Mouse (Mus musculus) forebrain, embryonic 13.5 days (tissue): ENCODE data around the gene Exoc2. TPM values are rescaled to one million over a fixed set of nuclear protein-coding genes. Genes with fewer than 3 reads are reported as not detected.
A peak's percentile ranks its signal among the peaks of the same experiment; 100 is the strongest.

Experiments
- ATAC-seq: fragments of 200-750 bp; cut with Nextera tagmentation; 2 replicates; pipeline ENCODE4 v1.8.0; 2017
- H3K27ac ChIP-seq: fragments of 300-500 bp; sonication (generic); 2 replicates; pipeline ENCODE4 v1.5.1; 2015; ENCODE audit warnings: inconsistent platforms, mild to moderate bottlenecking, moderate library complexity
- H3K27me3 ChIP-seq: fragments of 300-500 bp; sonication (generic); 2 replicates; pipeline ENCODE4 v1.6.1; 2015; ENCODE audit warnings: mild to moderate bottlenecking, inconsistent platforms
- H3K36me3 ChIP-seq: fragments of 300-500 bp; sonication (generic); 2 replicates; pipeline ENCODE4 v1.6.1; 2015; ENCODE audit warnings: mild to moderate bottlenecking, inconsistent platforms; ENCODE audit not compliant: poor library complexity, severe bottlenecking
- H3K4me1 ChIP-seq: fragments of 300-500 bp; sonication (generic); 2 replicates; pipeline ENCODE4 v1.6.1; 2015; ENCODE audit warnings: inconsistent platforms
- H3K4me2 ChIP-seq: fragments of 300-500 bp; sonication (generic); 2 replicates; pipeline ENCODE4 v1.6.1; 2015; ENCODE audit warnings: inconsistent platforms, mild to moderate bottlenecking, moderate library complexity
- H3K4me3 ChIP-seq: fragments of 300-500 bp; sonication (generic); 2 replicates; pipeline ENCODE4 v1.5.1; 2015; ENCODE audit warnings: mild to moderate bottlenecking, inconsistent platforms
- H3K9ac ChIP-seq: fragments of 300-500 bp; sonication (generic); 2 replicates; pipeline ENCODE4 v1.6.1; 2015; ENCODE audit warnings: mild to moderate bottlenecking, inconsistent platforms
- H3K9me3 ChIP-seq: fragments of 300-500 bp; sonication (generic); replicated peaks from 2 replicates; pipeline ENCODE4 v1.6.1; 2016; ENCODE audit warnings: inconsistent platforms
- WGBS: fragments of 180-500 bp; shearing (Covaris S2); methylation state at CpG from one replicate; pipeline ENCODE4 v1.1.7; 2015; 5-methylcytosine and 5-hydroxymethylcytosine counted together
- polyA plus RNA-seq: library from polyadenylated mRNA; unstranded; fragments of >200 nt; fragmentation: Nextera tagmentation; extraction: Ambion mirVana; gene quantifications from 2 replicates; pipeline ENCODE4 v1.2.1, GENCODE M21; 2015

Gene Exoc2
- polyA plus RNA-seq, 1 experiment from 2014 or later = 40.8 TPM

GRCm38 (mm10) chr13:30989710-30990109 is 15.8 kb upstream of the Exoc2 start:
- 89% methylated on average over 10 of the region's 10 CpGs for WGBS

GRCm38 (mm10) chr13:30987686-30988085 is 13.8 kb upstream of the Exoc2 start:
- ATAC-seq = no peak
- no peak overlapping the region for H3K4me3 ChIP-seq
- WGBS = 89% methylated on average over 2 of the region's 2 CpGs
- H3K27ac ChIP-seq = no peak overlapping the region
- H3K4me1 ChIP-seq = peaks cover 8% of the 10 kb centered on the region
- no peak overlapping the region for H3K9ac ChIP-seq
- H3K9me3 ChIP-seq = no peaks in the 10 kb centered on the region
- no peak overlapping the region for H3K4me2 ChIP-seq
- no peaks in the 10 kb centered on the region for H3K36me3 ChIP-seq
- peaks cover 22% of the 10 kb centered on the region for H3K27me3 ChIP-seq

More at GRCm38 (mm10) chr13:30989710-30990109, 15.8 kb upstream of the Exoc2 start:
- Histone ChIP-seq H3K4me1 (peaks cover 8% of the 10 kb centered on the region), H3K27me3 (peaks cover 21% of the 10 kb centered on the region), H3K36me3 (no peaks in the 10 kb centered on the region), H3K9me3 (no peaks in the 10 kb centered on the region), H3K4me3 (no peak overlapping the region), H3K4me2 (no peak overlapping the region), H3K9ac (no peak overlapping the region), H3K27ac (no peak overlapping the region)
- ATAC-seq = no peak

GRCm38 (mm10) chr13:30986934-30987455 is 13.1 kb upstream of the Exoc2 start:
- H3K36me3 ChIP-seq = no peaks in the 10 kb centered on the region
- no peaks in the 10 kb centered on the region for H3K9me3 ChIP-seq
- no peak overlapping the region for H3K4me2 ChIP-seq
- H3K27ac ChIP-seq = no peak overlapping the region
- peaks cover 8% of the 10 kb centered on the region for H3K4me1 ChIP-seq
- no peak overlapping the region for H3K4me3 ChIP-seq
- ATAC-seq = no peak
- no peak overlapping the region for H3K9ac ChIP-seq
- 66% methylated on average over 10 of the region's 10 CpGs for WGBS
- H3K27me3 ChIP-seq = peaks cover 22% of the 10 kb centered on the region

- Histone ChIP-seq H3K27ac (no peak overlapping the region), H3K4me2 (peak overlapping the region; percentile 67), H3K4me3 (peak overlapping the region; percentile 33), H3K9ac (peak overlapping the region; percentile 58), H3K36me3 (no peaks in the 10 kb centered on the region), H3K27me3 (peaks cover 22% of the 10 kb centered on the region), H3K9me3 (no peaks in the 10 kb centered on the region), H3K4me1 (peaks cover 8% of the 10 kb centered on the region)
- WGBS = 19% methylated on average over 27 of the region's 27 CpGs
- peak; percentile 86 for ATAC-seq
Measured at GRCm38 (mm10) chr13:30985598-30986466, 11.9 kb upstream of the Exoc2 start.

- Histone ChIP-seq H3K9ac (peak overlapping the region; percentile 58), H3K27ac (no peak overlapping the region), H3K4me2 (peak overlapping the region; percentile 67), H3K9me3 (no peaks in the 10 kb centered on the region), H3K4me3 (peak overlapping the region; percentile 33), H3K4me1 (peaks cover 8% of the 10 kb centered on the region), H3K36me3 (no peaks in the 10 kb centered on the region), H3K27me3 (peaks cover 22% of the 10 kb centered on the region)
- no peak for ATAC-seq
- whole genome bisulfite sequencing = 18% methylated on average over 13 of the region's 13 CpGs
Measured at GRCm38 (mm10) chr13:30985275-30985597, 11.3 kb upstream of the Exoc2 start.

GRCm38 (mm10) chr13:30981666-30982065 is 7.8 kb upstream of the Exoc2 start:
- no peaks in the 10 kb centered on the region for H3K36me3 ChIP-seq
- peaks cover 14% of the 10 kb centered on the region for H3K27me3 ChIP-seq
- peaks cover 8% of the 10 kb centered on the region for H3K4me1 ChIP-seq
- H3K9me3 ChIP-seq = no peaks in the 10 kb centered on the region
- WGBS = 79% methylated on average over 1 of the region's 1 CpGs
- no peak overlapping the region for H3K27ac ChIP-seq
- H3K4me2 ChIP-seq = no peak overlapping the region
- no peak overlapping the region for H3K9ac ChIP-seq
- H3K4me3 ChIP-seq = no peak overlapping the region
- ATAC-seq = no peak

- Histone ChIP-seq H3K9ac (no peak overlapping the region), H3K27ac (no peak overlapping the region), H3K4me3 (no peak overlapping the region), H3K9me3 (no peaks in the 10 kb centered on the region), H3K4me2 (no peak overlapping the region), H3K27me3 (no peaks in the 10 kb centered on the region), H3K36me3 (no peaks in the 10 kb centered on the region), H3K4me1 (peaks cover 5% of the 10 kb centered on the region; the same call in 1 of the 2 replicates)
- 29% methylated on average over 4 of the region's 4 CpGs for WGBS
- ATAC-seq = peak; percentile 22
Measured at GRCm38 (mm10) chr13:30978224-30978623, 4.3 kb upstream of the Exoc2 start.

- Histone ChIP-seq H3K9ac (no peak overlapping the region), H3K4me3 (no peak overlapping the region), H3K27ac (no peak overlapping the region), H3K27me3 (no peaks in the 10 kb centered on the region), H3K4me1 (peaks cover 11% of the 10 kb centered on the region; the same call in 1 of the 2 replicates), H3K9me3 (no peaks in the 10 kb centered on the region), H3K4me2 (no peak overlapping the region), H3K36me3 (no peaks in the 10 kb centered on the region)
- 64% methylated on average over 8 of the region's 8 CpGs for WGBS
- ATAC-seq = no peak
Measured at GRCm38 (mm10) chr13:30976536-30977084, 2.7 kb upstream of the Exoc2 start.

GRCm38 (mm10) chr13:30974247-30974630 is 346 bp upstream of the Exoc2 start:
- peak; percentile 51 for ATAC-seq
- no peak overlapping the region for H3K27ac ChIP-seq

GRCm38 (mm10) chr13:30972102-30972501 is 1.8 kb downstream of the Exoc2 start:
- H3K4me2 ChIP-seq = no peak overlapping the region
- H3K27me3 ChIP-seq = no peaks in the 10 kb centered on the region
- H3K9ac ChIP-seq = no peak overlapping the region
- WGBS = 89% methylated on average over 2 of the region's 2 CpGs
- no peak for ATAC-seq
- H3K9me3 ChIP-seq = no peaks in the 10 kb centered on the region
- no peak overlapping the region for H3K4me3 ChIP-seq
- H3K36me3 ChIP-seq = no peaks in the 10 kb centered on the region
- peaks cover 16% of the 10 kb centered on the region; the same call in 1 of the 2 replicates for H3K4me1 ChIP-seq
- no peak overlapping the region for H3K27ac ChIP-seq

More at GRCm38 (mm10) chr13:30974247-30974630, 346 bp upstream of the Exoc2 start:
- H3K4me3 ChIP-seq = peak overlapping the region; percentile 90
- H3K4me1 ChIP-seq = peaks cover 14% of the 10 kb centered on the region; the same call in 1 of the 2 replicates
- H3K27me3 ChIP-seq = no peaks in the 10 kb centered on the region
- no peaks in the 10 kb centered on the region for H3K36me3 ChIP-seq
- peak overlapping the region; percentile 92 for H3K9ac ChIP-seq
- WGBS = 29% methylated on average over 5 of the region's 5 CpGs
- peak overlapping the region; percentile 67 for H3K4me2 ChIP-seq
- no peaks in the 10 kb centered on the region for H3K9me3 ChIP-seq

- H3K9me3 ChIP-seq = no peaks in the 10 kb centered on the region
- peaks cover 27% of the 10 kb centered on the region for H3K4me1 ChIP-seq
- 94% methylated on average over 3 of the region's 3 CpGs for WGBS
- no peak for ATAC-seq
- no peak overlapping the region for H3K4me3 ChIP-seq
- no peak overlapping the region for H3K27ac ChIP-seq
- H3K9ac ChIP-seq = no peak overlapping the region
- no peaks in the 10 kb centered on the region for H3K27me3 ChIP-seq
- H3K4me2 ChIP-seq = no peak overlapping the region
- no peaks in the 10 kb centered on the region for H3K36me3 ChIP-seq
Measured at GRCm38 (mm10) chr13:30971047-30971446, 2.8 kb downstream of the Exoc2 start.

- Histone ChIP-seq H3K4me3 (no peak overlapping the region), H3K9me3 (no peaks in the 10 kb centered on the region), H3K27me3 (no peaks in the 10 kb centered on the region), H3K27ac (no peak overlapping the region), H3K9ac (no peak overlapping the region), H3K36me3 (no peaks in the 10 kb centered on the region), H3K4me1 (peaks cover 26% of the 10 kb centered on the region), H3K4me2 (no peak overlapping the region)
- 64% methylated on average over 4 of the region's 4 CpGs for WGBS
- ATAC-seq = no peak
Measured at GRCm38 (mm10) chr13:30968311-30968710, 5.6 kb downstream of the Exoc2 start.
